In the genomic region with DNA sequence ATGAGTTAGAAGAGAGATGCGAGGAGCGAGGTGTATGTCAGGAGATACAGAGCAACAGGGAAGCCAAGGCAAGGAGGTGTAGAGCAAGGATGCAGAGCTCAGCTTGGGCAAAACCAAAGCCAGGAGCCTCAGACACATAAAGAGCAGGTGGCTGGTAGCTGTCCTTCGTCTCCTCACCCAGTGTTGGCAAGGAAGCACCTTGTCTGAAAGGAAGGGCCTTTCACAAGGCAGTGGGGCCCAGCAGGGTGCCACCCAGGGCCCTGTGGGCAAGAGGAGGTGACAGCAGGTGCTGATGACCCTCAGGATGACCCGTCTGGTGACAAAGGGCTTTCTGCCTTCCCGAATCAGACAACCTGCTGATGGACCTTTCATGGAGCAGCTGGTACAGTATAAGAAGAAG, we compare ENCODE assay signal across 24 mouse cellular contexts. TPM values are rescaled to one million over a fixed set of nuclear protein-coding genes. Genes with fewer than 3 reads are reported as not detected.
DNase-seq lines count a peak whose midpoint lies in the region; ATAC-seq and TF ChIP-seq lines count a peak whose summit lies in the region.
"Had no signal": no experiment of that assay in that cellular context is flagged by ENCODE, and none has a peak within 500 bp of the region (broad histone marks: within the 10 kb centered on the region; RNA-seq: fewer than 3 reads in every experiment).

No protein-coding gene starts in this region.

- no peaks in the 10 kb centered on the region for H3K36me3 ChIP-seq in forebrain, embryonic 13.5 days (ENCODE audit: poor library complexity, severe bottlenecking)
- no peaks in the 10 kb centered on the region for H3K36me3 ChIP-seq in forebrain, postnatal 0 days (ENCODE audit: insufficient read depth)
- no peaks in the 10 kb centered on the region for H3K36me3 ChIP-seq in hindbrain, embryonic 14.5 days (replicated peaks; ENCODE audit: control insufficient read depth, insufficient read depth)
- no peaks in the 10 kb centered on the region for H3K36me3 ChIP-seq in hindbrain, embryonic 10.5 days
- H3K36me3 ChIP-seq in midbrain, embryonic 12.5 days, result no peaks in the 10 kb centered on the region
- no peaks in the 10 kb centered on the region for H3K36me3 ChIP-seq in midbrain, embryonic 16.5 days (ENCODE audit: control insufficient read depth, insufficient read depth, low read length)
- H3K36me3 ChIP-seq: embryonic facial prominence, embryonic 13.5 days; forebrain, embryonic 12.5 days; G1E; heart, embryonic 10.5 days; hindbrain, embryonic 15.5 days had no signal

- H3K4me1 ChIP-seq in forebrain, embryonic 13.5 days, result peaks cover 29% of the 10 kb centered on the region
- peaks cover 7% of the 10 kb centered on the region for H3K4me1 ChIP-seq in forebrain, postnatal 0 days (ENCODE audit: insufficient read depth)
- peaks cover 14% of the 10 kb centered on the region; the same call in 1 of the 2 replicates for H3K4me1 ChIP-seq in hindbrain, embryonic 14.5 days (replicated peaks; ENCODE audit: control insufficient read depth, insufficient read depth, low read length)
- peaks cover 16% of the 10 kb centered on the region for H3K4me1 ChIP-seq in hindbrain, embryonic 10.5 days (replicated peaks)
- H3K4me1 ChIP-seq in midbrain, embryonic 12.5 days, result peaks cover 13% of the 10 kb centered on the region
- peaks cover 12% of the 10 kb centered on the region for H3K4me1 ChIP-seq in midbrain, embryonic 16.5 days (ENCODE audit: control insufficient read depth, insufficient read depth, low read length)

- H3K27me3 ChIP-seq in forebrain, embryonic 13.5 days, result peaks cover 22% of the 10 kb centered on the region
- no peaks in the 10 kb centered on the region for H3K27me3 ChIP-seq in forebrain, postnatal 0 days (ENCODE audit: insufficient read depth, low read length)
- peaks cover 9% of the 10 kb centered on the region; the same call in 1 of the 2 replicates for H3K27me3 ChIP-seq in hindbrain, embryonic 14.5 days (ENCODE audit: control insufficient read depth, insufficient read depth, low read length)
- H3K27me3 ChIP-seq in hindbrain, embryonic 10.5 days (ENCODE audit: insufficient read depth, poor library complexity, severe bottlenecking), result peaks cover 39% of the 10 kb centered on the region
- H3K27me3 ChIP-seq in midbrain, embryonic 12.5 days, result peaks cover 48% of the 10 kb centered on the region
- peaks cover 17% of the 10 kb centered on the region for H3K27me3 ChIP-seq in midbrain, embryonic 16.5 days (ENCODE audit: control insufficient read depth, insufficient read depth, low read depth, low read length)

- DNase-seq in cerebellum, adult 11-12 months, result peak; percentile 75
- DNase-seq in cerebellum, adult 11 months, result no peak
- no peak for DNase-seq in forebrain, postnatal 0 days
- DNase-seq in hindbrain, embryonic 14.5 days (ENCODE audit: low spot score), result no peak
- DNase-seq in hindbrain, embryonic 10.5 days (ENCODE audit: low spot score), result no peak
- DNase-seq: adrenal gland, adult 8-10 months; adrenal gland, postnatal 36 days; B cell, adult 2 months; gastrocnemius, adult 2 months; gastrocnemius, postnatal 36 days; heart, adult 11 months; heart, postnatal 36 days; kidney, adult 11 months; kidney, adult 9 months had no signal

- no peak for ATAC-seq in forebrain, embryonic 13.5 days
- ATAC-seq in forebrain, postnatal 0 days, result no peak
- ATAC-seq in hindbrain, embryonic 14.5 days (ENCODE audit: low FRiP score), result no peak
- ATAC-seq in midbrain, embryonic 12.5 days (ENCODE audit: low FRiP score, low read depth), result no peak
- no peak for ATAC-seq in midbrain, embryonic 16.5 days
- ATAC-seq: CD4-positive, CD25-positive, alpha-beta regulatory T cell, adult 4 months had no signal

- H3K27ac ChIP-seq in forebrain, embryonic 13.5 days, result no peak overlapping the region
- H3K27ac ChIP-seq in forebrain, postnatal 0 days (ENCODE audit: low read depth, low read length), result no peak overlapping the region
- H3K27ac ChIP-seq in hindbrain, embryonic 14.5 days, result no peak overlapping the region
- no peak overlapping the region for H3K27ac ChIP-seq in hindbrain, embryonic 10.5 days
- H3K27ac ChIP-seq in midbrain, embryonic 12.5 days (replicated peaks), result no peak overlapping the region
- H3K27ac ChIP-seq in midbrain, embryonic 16.5 days (ENCODE audit: low read length), result no peak overlapping the region
- H3K27ac ChIP-seq: embryonic facial prominence, embryonic 13.5 days; forebrain, embryonic 12.5 days; gastrocnemius, adult 2 months; hindbrain, embryonic 15.5 days had no signal

- WGBS in forebrain, embryonic 13.5 days, result 52% methylated on average over 5 of the region's 5 CpGs
- WGBS in forebrain, postnatal 0 days, result 58% methylated on average over 5 of the region's 5 CpGs
- 62% methylated on average over 5 of the region's 5 CpGs for WGBS in hindbrain, embryonic 14.5 days
- 66% methylated on average over 5 of the region's 5 CpGs for WGBS in hindbrain, embryonic 10.5 days
- WGBS in midbrain, embryonic 12.5 days, result 60% methylated on average over 5 of the region's 5 CpGs
- 66% methylated on average over 5 of the region's 5 CpGs for WGBS in midbrain, embryonic 16.5 days

- H3K9ac ChIP-seq in forebrain, embryonic 13.5 days, result peak overlapping the region; percentile 22; the same call in 1 of the 2 replicates
- H3K9ac ChIP-seq in forebrain, postnatal 0 days, result no peak overlapping the region
- 0 out of 2 replicates have a peak overlapping the region, but pooled peaks have one; percentile 4 for H3K9ac ChIP-seq in hindbrain, embryonic 14.5 days
- 0 out of 2 replicates have a peak overlapping the region, but pooled peaks have one; percentile 6 for H3K9ac ChIP-seq in midbrain, embryonic 12.5 days (replicated peaks)
- no peak overlapping the region for H3K9ac ChIP-seq in midbrain, embryonic 16.5 days (ENCODE audit: low read depth, low read length)
- H3K9ac ChIP-seq: embryonic facial prominence, embryonic 13.5 days; forebrain, embryonic 12.5 days; hindbrain, embryonic 15.5 days had no signal

- H3K9me3 ChIP-seq in forebrain, embryonic 13.5 days (replicated peaks), result no peaks in the 10 kb centered on the region
- H3K9me3 ChIP-seq in forebrain, postnatal 0 days (ENCODE audit: low read length), result no peaks in the 10 kb centered on the region
- no peaks in the 10 kb centered on the region for H3K9me3 ChIP-seq in hindbrain, embryonic 14.5 days (ENCODE audit: control insufficient read depth, low read length)
- no peaks in the 10 kb centered on the region for H3K9me3 ChIP-seq in hindbrain, embryonic 10.5 days
- no peaks in the 10 kb centered on the region for H3K9me3 ChIP-seq in midbrain, embryonic 12.5 days
- no peaks in the 10 kb centered on the region for H3K9me3 ChIP-seq in midbrain, embryonic 16.5 days (replicated peaks; ENCODE audit: control insufficient read depth, low read length, poor library complexity, severe bottlenecking)
- H3K9me3 ChIP-seq: embryonic facial prominence, embryonic 13.5 days; forebrain, embryonic 12.5 days; G1E; heart, embryonic 10.5 days; hindbrain, embryonic 15.5 days had no signal

- TF ChIP-seq CTCF in forebrain, postnatal 0 days (IDR thresholded peaks at IDR 0.05; ENCODE audit: low read depth), result no peak

- H3K4me2 ChIP-seq in forebrain, embryonic 13.5 days, result no peak overlapping the region
- H3K4me2 ChIP-seq in forebrain, postnatal 0 days (ENCODE audit: low read depth), result no peak overlapping the region
- H3K4me2 ChIP-seq in hindbrain, embryonic 14.5 days (replicated peaks), result no peak overlapping the region
- no peak overlapping the region for H3K4me2 ChIP-seq in midbrain, embryonic 12.5 days (replicated peaks)
- H3K4me2 ChIP-seq in midbrain, embryonic 16.5 days (ENCODE audit: low read length), result no peak overlapping the region
- H3K4me2 ChIP-seq: embryonic facial prominence, embryonic 13.5 days; forebrain, embryonic 12.5 days; hindbrain, embryonic 15.5 days had no signal

- no peak overlapping the region for H3K4me3 ChIP-seq in forebrain, embryonic 13.5 days
- H3K4me3 ChIP-seq in forebrain, postnatal 0 days (ENCODE audit: low read depth, low read length), result no peak overlapping the region
- no peak overlapping the region for H3K4me3 ChIP-seq in hindbrain, embryonic 14.5 days (replicated peaks; ENCODE audit: low read length)
- no peak overlapping the region for H3K4me3 ChIP-seq in hindbrain, embryonic 10.5 days
- no peak overlapping the region for H3K4me3 ChIP-seq in midbrain, embryonic 12.5 days
- H3K4me3 ChIP-seq in midbrain, embryonic 16.5 days (ENCODE audit: low read depth, low read length), result no peak overlapping the region
- H3K4me3 ChIP-seq: embryonic facial prominence, embryonic 13.5 days; forebrain, embryonic 12.5 days; gastrocnemius, adult 2 months; heart, embryonic 10.5 days; hindbrain, embryonic 15.5 days had no signal

RNA-seq across cellular contexts. Expression of a gene that starts 10.9 kb away (rescaled TPM):
- polyA plus RNA-seq in forebrain, embryonic 13.5 days (2015; fragmentation: Nextera tagmentation; extraction: Ambion mirVana), result 24.2 and 24.7 TPM in 2 replicates
- total RNA-seq in forebrain, postnatal 0 days (2014; rRNA removed), result 9.8 and 14.6 TPM in 2 replicates
- polyA plus RNA-seq in forebrain, postnatal 0 days (2015; fragmentation: Nextera tagmentation; extraction: Ambion mirVana), result 18.4 and 20.7 TPM in 2 replicates
- polyA plus RNA-seq in hindbrain, embryonic 14.5 days (2014; fragmentation: Nextera tagmentation; extraction: Ambion mirVana), result 16.5 and 19.2 TPM in 2 replicates
- 19.6 and 23.1 TPM in 2 replicates for polyA plus RNA-seq in hindbrain, embryonic 10.5 days (2016; fragmentation: Nextera tagmentation; extraction: Ambion mirVana)
- polyA plus RNA-seq in midbrain, embryonic 12.5 days (2016; fragmentation: Nextera tagmentation; extraction: Ambion mirVana), result 22.2 and 27.4 TPM in 2 replicates
- polyA plus RNA-seq in midbrain, embryonic 16.5 days (2015; fragmentation: Nextera tagmentation; extraction: Ambion mirVana), result 15.2 and 16.9 TPM in 2 replicates

RNA-seq across cellular contexts. Expression of a gene that starts 13.0 kb away (rescaled TPM):
- not detected in 2 replicates for polyA plus RNA-seq in forebrain, embryonic 13.5 days (2015; fragmentation: Nextera tagmentation; extraction: Ambion mirVana)
- 0.52 TPM in 1 of 2 replicates, not detected in the other for total RNA-seq in forebrain, postnatal 0 days (2014; rRNA removed)
- polyA plus RNA-seq in forebrain, postnatal 0 days (2015; fragmentation: Nextera tagmentation; extraction: Ambion mirVana), result 0.31 TPM in 1 of 2 replicates, not detected in the other
- not detected in 2 replicates for polyA plus RNA-seq in hindbrain, embryonic 14.5 days (2014; fragmentation: Nextera tagmentation; extraction: Ambion mirVana)
- polyA plus RNA-seq in hindbrain, embryonic 10.5 days (2016; fragmentation: Nextera tagmentation; extraction: Ambion mirVana), result 1.6 and 3.7 TPM in 2 replicates
- 0.63 TPM in 1 of 2 replicates, not detected in the other for polyA plus RNA-seq in midbrain, embryonic 12.5 days (2016; fragmentation: Nextera tagmentation; extraction: Ambion mirVana)
- polyA plus RNA-seq in midbrain, embryonic 16.5 days (2015; fragmentation: Nextera tagmentation; extraction: Ambion mirVana), result not detected in 2 replicates
- polyA plus RNA-seq: CD4-positive, CD25-positive, alpha-beta regulatory T cell, adult 4 months; embryonic facial prominence, embryonic 13.5 days; forebrain, embryonic 12.5 days; hindbrain, embryonic 15.5 days; intestine, embryonic 14.5 days had no signal

RNA-seq across cellular contexts. Expression of a gene that starts 20.0 kb away (rescaled TPM):
- 9.2 and 12.7 TPM in 2 replicates for polyA plus RNA-seq in forebrain, embryonic 13.5 days (2015; fragmentation: Nextera tagmentation; extraction: Ambion mirVana)
- total RNA-seq in forebrain, postnatal 0 days (2014; rRNA removed), result 5.2 and 6.5 TPM in 2 replicates
- polyA plus RNA-seq in forebrain, postnatal 0 days (2015; fragmentation: Nextera tagmentation; extraction: Ambion mirVana), result 1.8 and 4.5 TPM in 2 replicates
- polyA plus RNA-seq in hindbrain, embryonic 14.5 days (2014; fragmentation: Nextera tagmentation; extraction: Ambion mirVana), result 10.7 and 11.9 TPM in 2 replicates
- polyA plus RNA-seq in hindbrain, embryonic 10.5 days (2016; fragmentation: Nextera tagmentation; extraction: Ambion mirVana), result 26.8 and 28.1 TPM in 2 replicates
- polyA plus RNA-seq in midbrain, embryonic 12.5 days (2016; fragmentation: Nextera tagmentation; extraction: Ambion mirVana), result 17.5 and 19.0 TPM in 2 replicates
- polyA plus RNA-seq in midbrain, embryonic 16.5 days (2015; fragmentation: Nextera tagmentation; extraction: Ambion mirVana), result 13.4 and 16.0 TPM in 2 replicates

RNA-seq across cellular contexts. Expression of a gene that starts 26.0 kb away (rescaled TPM):
- 101 and 102 TPM in 2 replicates for polyA plus RNA-seq in forebrain, embryonic 13.5 days (2015; fragmentation: Nextera tagmentation; extraction: Ambion mirVana)
- 70.5 and 74.1 TPM in 2 replicates for total RNA-seq in forebrain, postnatal 0 days (2014; rRNA removed)
- 117 and 127 TPM in 2 replicates for polyA plus RNA-seq in forebrain, postnatal 0 days (2015; fragmentation: Nextera tagmentation; extraction: Ambion mirVana)
- 119 and 123 TPM in 2 replicates for polyA plus RNA-seq in hindbrain, embryonic 14.5 days (2014; fragmentation: Nextera tagmentation; extraction: Ambion mirVana)
- polyA plus RNA-seq in hindbrain, embryonic 10.5 days (2016; fragmentation: Nextera tagmentation; extraction: Ambion mirVana), result 93.6 and 117 TPM in 2 replicates
- 86.9 and 92.9 TPM in 2 replicates for polyA plus RNA-seq in midbrain, embryonic 12.5 days (2016; fragmentation: Nextera tagmentation; extraction: Ambion mirVana)
- 120 and 127 TPM in 2 replicates for polyA plus RNA-seq in midbrain, embryonic 16.5 days (2015; fragmentation: Nextera tagmentation; extraction: Ambion mirVana)

RNA-seq across cellular contexts. Expression of a gene that starts 28.0 kb away (rescaled TPM):
- 8.1 and 9.7 TPM in 2 replicates for polyA plus RNA-seq in forebrain, embryonic 13.5 days (2015; fragmentation: Nextera tagmentation; extraction: Ambion mirVana)
- total RNA-seq in forebrain, postnatal 0 days (2014; rRNA removed), result 25.2 and 28.0 TPM in 2 replicates
- polyA plus RNA-seq in forebrain, postnatal 0 days (2015; fragmentation: Nextera tagmentation; extraction: Ambion mirVana), result 16.4 and 20.3 TPM in 2 replicates
- 14.5 and 15.0 TPM in 2 replicates for polyA plus RNA-seq in hindbrain, embryonic 14.5 days (2014; fragmentation: Nextera tagmentation; extraction: Ambion mirVana)
- polyA plus RNA-seq in hindbrain, embryonic 10.5 days (2016; fragmentation: Nextera tagmentation; extraction: Ambion mirVana), result 5.5 and 7.8 TPM in 2 replicates
- polyA plus RNA-seq in midbrain, embryonic 12.5 days (2016; fragmentation: Nextera tagmentation; extraction: Ambion mirVana), result 9.1 and 9.5 TPM in 2 replicates
- 15.2 and 15.7 TPM in 2 replicates for polyA plus RNA-seq in midbrain, embryonic 16.5 days (2015; fragmentation: Nextera tagmentation; extraction: Ambion mirVana)
- polyA plus RNA-seq: CD4-positive, CD25-positive, alpha-beta regulatory T cell, adult 4 months; G1E had no signal

Comparison
In these comparisons a context has a peak if more than half of its experiments do, and no peak if none do; other contexts are left out.
1. H3K9ac ChIP-seq: peak in forebrain, embryonic 13.5 days (single experiment), hindbrain, embryonic 14.5 days (single experiment) and midbrain, embryonic 12.5 days (single experiment); none in forebrain, postnatal 0 days (single experiment) and midbrain, embryonic 16.5 days (single experiment).